Mouse (Mus musculus): Measurements from ENCODE around the gene Adamtsl1. TPM values are rescaled to one million over a fixed set of nuclear protein-coding genes. Genes with fewer than 3 reads are reported as not detected.

The Adamtsl1 gene
- polyA plus RNA-seq, 1 experiment from 2014 or later: 8.1 TPM

- Histone ChIP-seq H3K36me3 (ENCODE audit: control insufficient read depth, insufficient read depth, low read length) (no peaks in the 10 kb centered on the region), H3K4me1 (replicated peaks; ENCODE audit: control insufficient read depth, insufficient read depth, low read length) (no peaks in the 10 kb centered on the region), H3K4me2 (ENCODE audit: low read depth, low read length, severe bottlenecking) (no peak overlapping the region), H3K9ac (ENCODE audit: low read length) (no peak overlapping the region), H3K27ac (ENCODE audit: low read depth, low read length) (no peak overlapping the region), H3K27me3 (ENCODE audit: control insufficient read depth, insufficient read depth, low read length) (no peaks in the 10 kb centered on the region), H3K9me3 (ENCODE audit: control insufficient read depth, low read length) (no peaks in the 10 kb centered on the region), H3K4me3 (ENCODE audit: low read depth, low read length) (no peak overlapping the region)
- 0 out of 2 replicates have a peak, but pooled peaks have one; percentile 49 for ATAC-seq (replicated peaks; ENCODE audit: low FRiP score)
- no peak for DNase-seq (ENCODE audit: low spot score)
- 49% methylated on average over 13 of the region's 13 CpGs for WGBS
Measured at GRCm38 (mm10) chr4:86068875-86069718, 555.1 kb downstream of the Adamtsl1 start.

DNA sequence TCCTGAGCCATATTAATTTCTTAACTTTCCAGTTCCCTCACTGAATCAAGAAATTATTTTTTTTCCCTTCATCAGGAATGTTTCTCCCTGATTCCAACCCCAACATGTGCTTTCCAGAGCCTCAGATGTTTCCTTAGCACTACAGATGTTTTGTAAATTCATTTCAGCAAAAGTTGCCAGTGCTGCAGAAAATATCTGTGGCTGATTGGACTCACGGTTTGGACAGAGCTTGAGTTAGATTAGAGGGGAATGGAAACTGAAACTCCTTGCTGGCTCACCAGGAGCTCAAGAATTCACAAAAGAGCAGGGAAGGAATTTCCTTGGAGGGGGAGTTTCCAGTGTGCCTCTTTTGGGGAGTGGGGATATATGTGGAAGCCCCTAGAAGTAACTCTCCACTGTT lies 560.9 kb downstream of the Adamtsl1 start:
- 30% methylated on average over 1 of the region's 1 CpGs for WGBS
- H3K9ac ChIP-seq (ENCODE audit: low read length): no peak overlapping the region
- no peak overlapping the region for H3K27ac ChIP-seq (ENCODE audit: low read depth, low read length)
- no peak for ATAC-seq (replicated peaks; ENCODE audit: low FRiP score)
- no peaks in the 10 kb centered on the region for H3K9me3 ChIP-seq (ENCODE audit: control insufficient read depth, low read length)
- H3K27me3 ChIP-seq (ENCODE audit: control insufficient read depth, insufficient read depth, low read length): no peaks in the 10 kb centered on the region
- no peaks in the 10 kb centered on the region for H3K4me1 ChIP-seq (replicated peaks; ENCODE audit: control insufficient read depth, insufficient read depth, low read length)
- no peak for DNase-seq (ENCODE audit: low spot score)
- no peak overlapping the region for H3K4me3 ChIP-seq (ENCODE audit: low read depth, low read length)
- H3K36me3 ChIP-seq (ENCODE audit: control insufficient read depth, insufficient read depth, low read length): no peaks in the 10 kb centered on the region
- H3K4me2 ChIP-seq (ENCODE audit: low read depth, low read length, severe bottlenecking): no peak overlapping the region

DNA sequence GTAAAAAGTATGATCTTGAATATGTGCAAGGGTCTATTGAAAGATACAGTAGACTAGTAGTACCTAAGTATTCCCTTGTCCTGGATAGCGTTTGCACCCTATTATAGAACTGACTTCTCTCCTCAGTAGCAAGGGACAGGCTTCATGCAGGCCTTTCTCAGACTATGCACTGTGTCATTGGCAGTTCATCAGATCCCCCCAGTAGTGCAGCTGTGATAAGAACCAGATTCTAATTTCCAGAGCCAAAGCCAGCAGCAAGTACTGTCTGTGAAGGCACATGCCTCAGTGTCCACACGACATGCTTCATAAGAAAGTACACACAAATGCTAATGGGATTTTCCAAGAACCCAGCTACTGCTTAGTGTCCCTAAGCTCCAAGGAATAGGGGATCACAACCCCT lies 563.4 kb downstream of the Adamtsl1 start:
- WGBS: 92% methylated on average over 2 of the region's 2 CpGs
- Histone ChIP-seq H3K36me3 (ENCODE audit: control insufficient read depth, insufficient read depth, low read length) (no peaks in the 10 kb centered on the region), H3K9me3 (ENCODE audit: control insufficient read depth, low read length) (no peaks in the 10 kb centered on the region), H3K4me2 (ENCODE audit: low read depth, low read length, severe bottlenecking) (no peak overlapping the region), H3K27me3 (ENCODE audit: control insufficient read depth, insufficient read depth, low read length) (no peaks in the 10 kb centered on the region), H3K4me1 (replicated peaks; ENCODE audit: control insufficient read depth, insufficient read depth, low read length) (no peaks in the 10 kb centered on the region), H3K9ac (ENCODE audit: low read length) (no peak overlapping the region), H3K4me3 (ENCODE audit: low read depth, low read length) (no peak overlapping the region), H3K27ac (ENCODE audit: low read depth, low read length) (no peak overlapping the region)
- no peak for ATAC-seq (replicated peaks; ENCODE audit: low FRiP score)
- DNase-seq (ENCODE audit: low spot score): no peak

DNA sequence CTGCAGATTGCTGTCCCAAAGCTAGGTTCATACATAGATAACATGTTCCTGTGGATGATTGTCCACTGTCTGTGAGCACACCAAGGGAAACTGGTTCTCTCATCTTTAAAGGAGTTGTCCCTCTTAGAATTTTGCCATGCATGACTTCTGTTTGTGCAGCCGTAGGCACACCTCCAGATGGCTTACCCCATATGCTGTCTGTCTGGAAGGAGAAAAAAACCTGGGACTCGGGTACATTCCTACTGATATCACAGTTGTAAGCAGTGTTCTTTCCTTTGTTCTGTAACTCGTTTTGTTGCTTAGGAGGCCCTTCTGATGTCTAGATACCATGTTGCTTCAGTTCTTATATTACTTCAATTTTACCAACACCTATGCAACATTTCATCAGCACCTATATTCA lies 563.9 kb downstream of the Adamtsl1 start:
- ATAC-seq (replicated peaks; ENCODE audit: low FRiP score): no peak
- WGBS: 84% methylated on average over 3 of the region's 3 CpGs

GRCm38 (mm10) chr4:86087508-86087907 lies 573.5 kb downstream of the Adamtsl1 start:
- ATAC-seq (replicated peaks; ENCODE audit: low FRiP score) (no peak), DNase-seq (ENCODE audit: low spot score) (no peak)
- Histone ChIP-seq H3K36me3 (ENCODE audit: control insufficient read depth, insufficient read depth, low read length) (no peaks in the 10 kb centered on the region), H3K9ac (ENCODE audit: low read length) (no peak overlapping the region), H3K9me3 (ENCODE audit: control insufficient read depth, low read length) (no peaks in the 10 kb centered on the region), H3K27me3 (ENCODE audit: control insufficient read depth, insufficient read depth, low read length) (no peaks in the 10 kb centered on the region), H3K4me2 (ENCODE audit: low read depth, low read length, severe bottlenecking) (no peak overlapping the region), H3K4me1 (replicated peaks; ENCODE audit: control insufficient read depth, insufficient read depth, low read length) (no peaks in the 10 kb centered on the region), H3K4me3 (ENCODE audit: low read depth, low read length) (no peak overlapping the region), H3K27ac (ENCODE audit: low read depth, low read length) (no peak overlapping the region)
- 90% methylated on average over 5 of the region's 5 CpGs for WGBS

More for the DNA sequence above, 563.9 kb downstream of the Adamtsl1 start:
- no peak for DNase-seq (ENCODE audit: low spot score)
- Histone ChIP-seq H3K4me3 (ENCODE audit: low read depth, low read length) (no peak overlapping the region), H3K36me3 (ENCODE audit: control insufficient read depth, insufficient read depth, low read length) (no peaks in the 10 kb centered on the region), H3K27me3 (ENCODE audit: control insufficient read depth, insufficient read depth, low read length) (no peaks in the 10 kb centered on the region), H3K9ac (ENCODE audit: low read length) (no peak overlapping the region), H3K4me1 (replicated peaks; ENCODE audit: control insufficient read depth, insufficient read depth, low read length) (no peaks in the 10 kb centered on the region), H3K4me2 (ENCODE audit: low read depth, low read length, severe bottlenecking) (no peak overlapping the region), H3K27ac (ENCODE audit: low read depth, low read length) (no peak overlapping the region), H3K9me3 (ENCODE audit: control insufficient read depth, low read length) (no peaks in the 10 kb centered on the region)

DNA sequence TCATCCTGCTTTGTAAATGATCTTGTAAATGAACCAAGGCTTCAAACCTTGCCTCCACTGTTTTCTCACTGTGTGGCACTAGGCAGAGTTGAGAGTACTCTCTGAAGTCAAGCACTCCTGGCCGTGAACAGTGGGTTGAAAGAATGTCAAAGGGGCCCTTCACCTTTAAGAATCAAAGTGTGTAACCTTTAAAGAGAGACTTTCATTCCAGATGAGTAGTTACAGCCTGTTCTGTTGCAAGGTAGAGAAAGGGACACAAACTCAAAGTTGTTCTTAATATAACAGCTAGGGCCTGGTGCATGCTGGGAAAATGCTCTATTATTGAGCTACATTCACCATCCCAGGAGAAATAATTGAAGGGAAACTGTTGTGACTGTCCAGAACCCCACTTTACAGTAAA lies 589.2 kb downstream of the Adamtsl1 start:
- Histone ChIP-seq H3K4me2 (ENCODE audit: low read depth, low read length, severe bottlenecking) (no peak overlapping the region), H3K27ac (ENCODE audit: low read depth, low read length) (no peak overlapping the region), H3K9me3 (ENCODE audit: control insufficient read depth, low read length) (no peaks in the 10 kb centered on the region), H3K4me3 (ENCODE audit: low read depth, low read length) (no peak overlapping the region), H3K36me3 (ENCODE audit: control insufficient read depth, insufficient read depth, low read length) (no peaks in the 10 kb centered on the region), H3K4me1 (replicated peaks; ENCODE audit: control insufficient read depth, insufficient read depth, low read length) (no peaks in the 10 kb centered on the region), H3K27me3 (ENCODE audit: control insufficient read depth, insufficient read depth, low read length) (no peaks in the 10 kb centered on the region), H3K9ac (ENCODE audit: low read length) (no peak overlapping the region)
- no peak for ATAC-seq (replicated peaks; ENCODE audit: low FRiP score)
- WGBS: 77% methylated on average over 1 of the region's 1 CpGs
- DNase-seq (ENCODE audit: low spot score): no peak

GRCm38 (mm10) chr4:86108325-86108724 lies 594.4 kb downstream of the Adamtsl1 start:
- Histone ChIP-seq H3K27ac (ENCODE audit: low read depth, low read length) (no peak overlapping the region), H3K27me3 (ENCODE audit: control insufficient read depth, insufficient read depth, low read length) (no peaks in the 10 kb centered on the region), H3K9me3 (ENCODE audit: control insufficient read depth, low read length) (no peaks in the 10 kb centered on the region), H3K4me3 (ENCODE audit: low read depth, low read length) (no peak overlapping the region), H3K9ac (ENCODE audit: low read length) (no peak overlapping the region), H3K4me2 (ENCODE audit: low read depth, low read length, severe bottlenecking) (no peak overlapping the region), H3K36me3 (ENCODE audit: control insufficient read depth, insufficient read depth, low read length) (no peaks in the 10 kb centered on the region), H3K4me1 (replicated peaks; ENCODE audit: control insufficient read depth, insufficient read depth, low read length) (no peaks in the 10 kb centered on the region)
- 72% methylated on average over 4 of the region's 4 CpGs for WGBS
- DNase-seq (ENCODE audit: low spot score) (no peak), ATAC-seq (replicated peaks; ENCODE audit: low FRiP score) (no peak)

DNA sequence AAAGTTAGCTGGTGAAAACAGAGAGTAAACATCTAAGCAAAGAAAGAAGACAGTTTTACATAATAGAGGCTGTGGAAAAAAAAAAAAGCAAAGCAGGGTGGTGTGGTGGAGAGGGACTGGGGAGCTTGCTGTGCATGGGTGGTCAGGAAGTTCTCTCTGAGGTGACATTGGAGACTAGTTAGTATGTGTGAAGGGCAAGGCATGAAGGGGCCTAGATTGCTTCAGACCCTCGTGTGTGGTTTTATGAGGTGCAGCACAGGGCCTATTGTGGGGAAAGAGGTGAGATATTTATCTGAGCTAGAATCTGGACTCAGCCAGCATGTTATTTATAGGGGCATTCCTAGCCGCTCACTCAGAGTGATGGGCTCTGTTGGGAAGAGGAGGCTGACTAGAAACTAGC lies 605.1 kb downstream of the Adamtsl1 start:
- WGBS: 77% methylated on average over 2 of the region's 2 CpGs
- no peak for ATAC-seq (replicated peaks; ENCODE audit: low FRiP score)
- Histone ChIP-seq H3K4me2 (ENCODE audit: low read depth, low read length, severe bottlenecking) (no peak overlapping the region), H3K9me3 (ENCODE audit: control insufficient read depth, low read length) (no peaks in the 10 kb centered on the region), H3K9ac (ENCODE audit: low read length) (no peak overlapping the region), H3K36me3 (ENCODE audit: control insufficient read depth, insufficient read depth, low read length) (no peaks in the 10 kb centered on the region), H3K27ac (ENCODE audit: low read depth, low read length) (no peak overlapping the region), H3K4me3 (ENCODE audit: low read depth, low read length) (no peak overlapping the region), H3K4me1 (replicated peaks; ENCODE audit: control insufficient read depth, insufficient read depth, low read length) (no peaks in the 10 kb centered on the region), H3K27me3 (ENCODE audit: control insufficient read depth, insufficient read depth, low read length) (no peaks in the 10 kb centered on the region)
- no peak for DNase-seq (ENCODE audit: low spot score)

DNA sequence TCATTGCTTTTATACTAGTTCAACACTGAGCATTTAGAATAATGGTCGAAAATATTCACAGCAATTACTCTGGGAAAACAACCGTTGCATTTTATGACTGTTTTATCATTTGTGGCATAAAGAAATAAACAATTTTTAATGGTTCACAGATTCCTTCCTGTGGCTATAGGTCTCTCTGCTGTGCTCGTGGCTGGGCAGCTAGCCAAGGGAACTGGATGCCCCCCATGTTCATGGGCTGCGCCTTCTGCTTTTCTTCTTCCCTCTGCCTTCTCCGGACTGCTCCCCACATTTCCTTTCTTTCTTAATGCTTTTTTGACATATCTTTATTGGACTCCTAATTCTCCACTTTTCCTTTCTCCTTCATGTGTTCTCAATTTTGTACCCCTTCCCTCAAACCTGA lies 608.5 kb downstream of the Adamtsl1 start:
- Histone ChIP-seq H3K27me3 (ENCODE audit: control insufficient read depth, insufficient read depth, low read length) (no peaks in the 10 kb centered on the region), H3K4me3 (ENCODE audit: low read depth, low read length) (no peak overlapping the region), H3K4me2 (ENCODE audit: low read depth, low read length, severe bottlenecking) (no peak overlapping the region), H3K36me3 (ENCODE audit: control insufficient read depth, insufficient read depth, low read length) (no peaks in the 10 kb centered on the region), H3K9ac (ENCODE audit: low read length) (no peak overlapping the region), H3K4me1 (replicated peaks; ENCODE audit: control insufficient read depth, insufficient read depth, low read length) (no peaks in the 10 kb centered on the region), H3K27ac (ENCODE audit: low read depth, low read length) (no peak overlapping the region), H3K9me3 (ENCODE audit: control insufficient read depth, low read length) (no peaks in the 10 kb centered on the region)
- DNase-seq (ENCODE audit: low spot score) (no peak), ATAC-seq (replicated peaks; ENCODE audit: low FRiP score) (no peak)
- WGBS: 78% methylated on average over 5 of the region's 5 CpGs

All from forebrain, embryonic 11.5 days (tissue).